Mouse (Mus musculus) bone marrow, adult 2 months (tissue): ENCODE results near the gene Pmepa1.

ENCODE experiments used
- CTCF ChIP-seq: fragments of 200-500 bp; IDR thresholded peaks from 2 replicates; pipeline ENCODE4 v1.5.1; 2011; ENCODE audit warnings: low read length, control low read depth; ENCODE audit not compliant: control insufficient read depth, insufficient read depth
- POLR2A ChIP-seq: fragments of 200-500 bp; IDR thresholded peaks from 2 replicates; pipeline ENCODE4 v1.6.1; 2011; ENCODE audit warnings: low read depth, mild to moderate bottlenecking, control low read depth, low read length, borderline replicate concordance; ENCODE audit not compliant: control insufficient read depth

DNA sequence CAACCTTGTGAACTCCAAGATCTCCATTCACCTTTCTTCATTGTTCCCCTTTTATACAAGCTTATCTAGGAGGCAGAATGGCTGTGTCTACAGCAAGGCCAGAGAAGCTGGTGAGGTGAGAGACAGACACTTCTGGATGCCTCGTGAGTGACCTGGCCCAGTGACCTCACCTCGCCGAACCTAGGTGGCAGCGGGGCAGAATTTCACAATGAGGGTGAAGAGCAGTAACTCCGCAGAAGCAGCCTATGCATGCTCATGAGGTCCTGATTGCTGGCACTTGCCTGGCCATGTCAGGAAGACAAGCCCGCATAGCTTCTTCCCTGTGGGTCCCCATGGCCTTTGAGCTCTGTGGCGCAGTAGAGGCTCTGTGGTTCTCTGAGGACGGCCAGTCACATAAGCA lies 5.9 kb upstream of the Pmepa1 start:
- no peak for TF ChIP-seq CTCF
- no peak for TF ChIP-seq POLR2A
